Mouse (Mus musculus) ES-CJ7 (cell line): ENCODE measurements at regions not wholly inside any gene's neighbourhood (a gene's known extent, or its start where the extent isn't known, plus 50 kb on each side); places are given as distances from the start of the nearest gene placed in this dataset.
A peak's percentile ranks its signal among the peaks of the same experiment; 100 is the strongest.

Source experiments
- DNase-seq: peaks from one replicate; pipeline ENCODE4 v3.0.0; 2011; ENCODE audit warnings: low read depth, low spot score

DNA sequence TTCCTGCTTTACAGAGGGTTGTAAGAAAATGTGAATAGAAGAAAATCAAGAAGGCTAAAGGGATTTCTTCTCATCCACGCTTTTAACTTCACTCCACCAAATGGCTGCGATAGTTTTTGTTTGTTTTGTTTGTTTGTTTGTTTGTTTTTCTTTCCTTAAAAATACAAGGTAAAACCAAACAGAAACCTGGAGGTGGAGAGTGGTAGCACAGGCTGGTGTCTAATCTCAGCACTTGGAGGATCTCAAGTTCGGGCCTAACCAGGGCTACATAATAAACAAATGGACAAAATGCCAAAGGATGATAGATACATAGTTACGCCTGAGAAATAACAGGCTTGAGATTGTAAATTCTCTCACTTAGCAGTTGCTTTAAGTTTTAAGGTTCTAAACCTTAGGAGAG, 50.8 kb upstream of the Mboat1 start:
- DNase-seq: peak; percentile 25

DNA sequence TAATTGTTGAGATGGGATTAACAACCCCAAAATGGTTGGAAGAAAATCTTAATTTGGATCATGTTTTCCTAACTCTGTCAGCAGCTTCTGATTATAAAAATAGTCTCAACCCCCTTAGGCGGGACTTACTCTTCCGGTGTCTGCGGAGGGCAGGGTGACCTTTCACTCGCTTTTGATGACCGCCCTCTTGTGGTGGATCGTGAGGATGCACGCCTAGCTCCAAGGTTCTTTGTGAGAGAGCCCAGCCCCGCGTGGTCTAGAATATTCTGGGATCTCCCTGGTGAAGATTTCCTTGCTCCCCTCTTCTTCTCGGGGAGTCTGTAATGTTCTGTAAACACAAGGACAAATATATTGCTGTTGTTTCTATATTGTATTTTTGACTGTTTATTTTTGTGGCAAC, 51.3 kb upstream of the Mboat1 start:
- DNase-seq: peak; percentile 90

DNA sequence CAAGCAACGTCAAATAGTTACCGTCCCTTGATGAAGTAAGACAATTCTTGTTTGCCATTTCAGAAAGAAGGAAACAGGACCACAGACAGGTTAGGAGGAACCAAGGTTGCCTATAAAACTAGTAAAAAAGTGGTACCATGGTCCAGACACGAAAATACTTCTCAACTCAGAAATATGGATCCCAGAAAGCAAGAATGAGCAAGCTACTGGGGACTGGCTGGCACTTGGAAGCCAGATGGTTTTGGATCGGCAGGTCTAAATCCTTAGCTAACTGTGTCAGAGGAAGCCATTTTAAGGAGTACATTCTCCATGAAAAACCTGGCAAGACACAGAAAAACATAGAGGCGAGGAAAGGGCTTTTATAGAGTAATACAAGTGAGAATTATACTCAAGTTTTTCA, 51.9 kb upstream of the Mboat1 start:
- no peak for DNase-seq

DNA sequence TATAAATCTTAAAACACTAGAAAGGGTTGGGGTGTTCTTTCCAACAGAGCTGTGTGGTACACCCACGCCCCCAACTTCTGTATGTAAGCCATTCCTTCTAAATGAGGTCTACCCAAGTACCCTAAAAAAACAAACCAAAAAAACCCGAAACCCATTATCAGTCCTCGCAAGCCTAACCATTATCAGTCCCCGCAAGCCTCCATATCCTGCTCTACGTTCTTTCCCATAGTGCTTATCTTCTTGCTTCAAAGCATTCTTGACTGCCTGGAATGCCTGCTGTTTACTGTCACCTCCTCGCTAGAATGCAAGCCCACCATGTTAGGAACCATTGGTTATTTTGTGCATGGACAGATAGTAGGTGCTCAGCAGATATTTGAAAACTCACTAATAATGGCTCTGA, 52.3 kb upstream of the Mboat1 start:
- DNase-seq: no peak

DNA sequence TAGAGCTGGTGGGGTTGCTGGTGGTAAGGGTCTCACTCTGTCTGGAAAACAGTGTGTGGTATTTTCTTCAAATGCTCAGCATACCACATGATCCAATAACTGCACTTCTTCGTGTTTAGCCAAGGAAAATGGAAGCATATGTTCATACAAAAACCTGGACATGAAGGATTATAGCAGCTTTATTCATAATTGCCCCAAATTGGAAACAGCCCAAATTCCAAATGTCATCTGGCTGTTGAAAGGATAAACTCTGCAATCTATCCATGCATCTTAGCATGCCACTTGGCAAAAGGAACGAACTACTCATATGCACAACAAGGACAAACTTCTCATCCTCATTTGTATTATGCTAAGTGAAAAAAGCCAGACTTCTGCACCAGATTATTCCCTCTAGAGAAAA, 53.5 kb upstream of the Mboat1 start:
- DNase-seq: no peak

DNA sequence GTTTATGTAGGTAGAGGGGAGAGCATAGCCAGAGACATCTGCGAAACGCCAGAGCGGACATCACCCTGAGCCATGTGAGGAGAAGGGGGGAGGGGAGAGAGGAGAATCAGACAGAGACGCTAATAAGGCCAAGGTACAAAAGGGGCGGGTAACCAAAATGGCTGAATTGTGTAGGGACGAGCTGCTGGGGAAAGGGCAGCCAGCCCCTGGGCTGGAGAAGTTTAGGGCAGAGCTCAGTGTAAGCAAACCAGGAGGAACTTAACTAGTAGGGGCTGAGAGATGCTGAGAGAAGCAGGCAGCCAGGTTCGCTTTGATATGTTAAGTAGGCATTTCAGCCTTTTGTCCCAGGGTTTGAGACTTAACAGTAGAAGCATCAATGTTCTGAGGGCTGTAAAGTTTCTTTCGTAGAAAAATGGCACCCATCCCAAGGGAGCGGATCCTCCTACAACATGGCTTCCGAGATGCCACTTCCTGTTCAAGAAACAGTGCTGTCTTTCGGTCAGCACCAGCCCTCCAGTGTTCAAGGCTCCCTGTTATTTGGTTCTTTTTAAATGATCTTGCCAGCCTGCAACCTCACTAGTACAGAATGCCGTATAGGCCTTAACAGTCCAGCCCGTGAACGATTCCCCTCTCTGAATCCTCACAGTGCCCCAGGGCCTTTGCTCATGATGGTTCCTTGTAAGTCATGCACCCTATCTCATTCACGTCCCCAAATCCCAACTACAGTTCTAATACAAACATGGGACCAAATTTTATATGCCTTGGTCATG, 55.4 kb upstream of the Mboat1 start:
- peak; percentile 93 for DNase-seq

DNA sequence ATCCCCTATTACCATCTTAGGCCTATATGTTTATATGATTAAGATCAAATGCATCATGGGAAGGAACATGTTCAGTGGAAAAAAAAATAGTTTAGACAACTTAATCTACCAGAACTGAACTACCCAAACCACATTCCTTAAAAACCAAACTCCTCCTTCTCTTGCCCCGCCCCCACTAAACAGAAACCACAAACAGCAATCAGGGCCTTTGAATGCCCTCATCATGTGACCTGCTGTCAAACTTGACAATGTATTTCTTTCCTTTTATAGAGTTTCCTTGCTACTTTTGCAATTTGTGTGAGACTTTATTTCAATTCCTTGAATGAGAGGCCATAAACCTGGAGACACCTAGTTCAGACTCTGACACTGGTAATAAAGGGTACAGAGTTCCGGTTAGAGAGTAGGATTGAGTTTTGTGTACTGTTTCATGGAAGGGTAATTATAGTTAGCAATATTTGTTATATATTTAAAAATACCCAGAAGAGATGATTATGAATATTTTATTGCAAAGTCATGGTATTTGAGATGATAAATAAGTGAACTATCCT, 61.7 kb upstream of the Mboat1 start:
- DNase-seq: no peak

DNA sequence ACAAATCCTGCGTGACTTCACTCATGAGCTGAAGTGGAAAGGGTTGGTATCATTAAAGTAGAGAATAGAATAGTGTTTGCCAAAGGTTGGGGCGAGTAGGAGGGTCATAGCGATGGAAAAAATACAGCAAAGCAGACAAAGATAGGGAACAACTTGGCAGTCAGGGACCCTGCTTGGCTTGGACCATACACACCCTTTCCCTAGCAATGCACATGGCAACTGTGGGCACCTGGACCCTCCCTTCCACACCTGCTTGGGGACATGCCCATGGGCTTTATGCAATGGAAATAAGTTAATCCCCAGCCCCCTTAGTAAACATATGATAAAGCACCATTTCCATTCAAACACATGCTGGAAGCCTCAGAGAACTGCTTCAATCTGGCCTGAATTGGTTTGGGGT, 62.2 kb upstream of the Mboat1 start:
- DNase-seq: no peak

DNA sequence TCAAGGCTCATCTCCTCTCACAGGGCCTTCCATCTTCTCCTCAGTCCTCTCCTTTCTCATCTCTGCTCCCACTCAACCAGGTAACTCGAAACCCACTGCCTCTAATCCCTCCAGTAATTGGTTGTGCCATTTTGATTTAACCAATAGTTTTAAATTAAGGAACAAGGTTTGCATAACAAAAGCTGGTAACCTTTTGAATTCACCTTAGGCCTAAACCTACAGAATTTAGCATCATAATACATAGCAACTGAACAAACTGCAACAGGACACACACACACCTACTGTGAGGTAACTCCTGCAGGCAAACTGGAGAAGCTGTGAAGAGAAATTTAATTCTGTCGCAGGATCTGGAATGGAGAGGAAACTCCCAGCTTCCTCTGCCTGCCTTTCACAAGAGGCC, 66.9 kb upstream of the Mboat1 start:
- DNase-seq: peak; percentile 74

DNA sequence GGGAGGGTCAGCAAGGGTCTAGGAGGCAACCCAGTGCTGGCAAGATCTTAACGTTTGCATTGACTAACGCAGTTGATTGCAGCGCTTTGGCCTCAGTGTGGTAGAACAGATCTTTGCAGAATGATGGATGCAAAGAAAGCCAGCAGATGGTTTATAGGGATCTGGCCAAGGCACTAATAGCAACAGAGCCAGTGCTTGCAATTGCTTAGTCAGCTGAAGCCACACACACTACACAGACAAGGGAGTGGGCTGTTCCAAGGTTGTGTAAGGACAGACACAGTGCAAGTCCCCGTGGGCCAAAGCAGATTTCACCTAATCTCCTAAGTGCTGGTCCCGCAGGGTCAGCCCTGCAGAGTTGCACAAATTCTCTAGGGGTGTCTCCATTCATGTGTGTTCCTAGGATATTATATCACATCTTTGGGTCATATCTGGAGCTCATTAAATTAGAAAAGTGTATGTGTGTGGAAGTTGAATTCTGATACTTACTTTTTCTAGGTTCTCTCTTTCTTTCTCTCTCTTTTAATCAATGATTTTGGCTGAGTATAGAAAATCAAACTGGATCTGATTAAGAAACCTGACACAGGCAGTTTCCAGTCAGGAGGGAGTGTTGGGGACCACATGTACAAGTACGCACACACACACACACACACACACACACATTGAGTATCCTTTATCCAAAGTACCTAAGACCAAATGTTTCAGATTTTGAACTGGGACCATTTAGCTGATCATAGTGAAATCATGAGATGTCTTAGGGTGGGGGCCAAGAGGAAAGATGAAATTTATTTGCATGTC, 68.5 kb upstream of the Mboat1 start:
- no peak for DNase-seq

DNA sequence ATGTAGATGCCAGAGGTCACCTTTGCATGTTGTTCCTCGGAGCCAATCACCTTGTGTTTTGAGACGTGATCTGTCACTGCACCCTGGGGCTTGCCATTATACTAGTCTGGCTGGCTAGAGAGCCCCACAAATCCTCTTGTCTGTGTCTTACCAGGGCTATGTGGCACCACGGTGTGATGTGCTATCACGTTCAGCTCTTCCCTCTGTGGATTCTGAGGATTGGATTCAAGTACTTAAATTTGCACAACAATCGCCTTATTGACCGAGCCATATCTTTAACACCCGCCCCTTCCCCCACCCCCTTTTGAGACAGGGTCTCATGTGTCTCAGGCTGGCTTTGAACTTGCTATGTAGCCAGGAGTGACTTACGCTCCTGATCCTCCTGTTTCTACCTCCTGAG, 70.8 kb upstream of the Mboat1 start:
- peak; percentile 80 for DNase-seq

DNA sequence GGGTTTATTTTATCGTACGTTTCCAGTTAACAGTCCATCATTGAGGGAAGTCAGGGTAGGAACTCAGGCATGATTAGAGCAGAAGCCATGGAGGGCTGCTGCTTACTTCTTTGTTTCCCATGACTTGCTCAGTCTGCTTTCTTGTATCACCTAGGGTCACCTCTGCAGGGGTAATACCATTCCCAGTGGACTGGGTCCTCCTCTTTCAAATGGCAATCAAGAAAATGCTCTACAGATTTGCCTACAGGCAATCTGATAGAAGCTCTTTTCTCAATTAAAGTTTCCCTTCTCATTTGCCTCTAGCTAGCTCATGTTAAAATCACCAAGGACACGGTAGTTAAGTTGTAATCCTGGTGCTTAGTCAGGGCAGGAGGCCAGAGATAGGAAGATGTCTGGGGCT, 72.5 kb upstream of the Mboat1 start:
- DNase-seq: no peak

DNA sequence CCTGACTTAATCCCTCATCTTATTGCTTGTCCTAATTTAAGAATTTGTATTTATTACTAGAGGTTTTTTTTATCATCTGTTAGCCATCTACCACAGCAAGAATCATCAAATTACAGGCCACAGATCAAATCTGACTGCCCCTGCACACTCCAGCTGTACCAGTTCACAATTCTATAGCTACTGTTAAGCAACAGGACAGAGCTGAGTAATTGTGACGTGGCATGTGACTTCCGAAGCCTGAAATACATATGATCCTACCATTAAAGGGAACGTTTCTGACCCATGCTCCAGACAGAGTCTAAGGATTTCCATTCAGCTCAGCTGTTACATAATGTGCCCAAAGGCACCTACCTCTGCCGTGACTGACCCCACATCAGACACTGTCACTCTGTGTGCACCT, 74.0 kb upstream of the Mboat1 start:
- no peak for DNase-seq

DNA sequence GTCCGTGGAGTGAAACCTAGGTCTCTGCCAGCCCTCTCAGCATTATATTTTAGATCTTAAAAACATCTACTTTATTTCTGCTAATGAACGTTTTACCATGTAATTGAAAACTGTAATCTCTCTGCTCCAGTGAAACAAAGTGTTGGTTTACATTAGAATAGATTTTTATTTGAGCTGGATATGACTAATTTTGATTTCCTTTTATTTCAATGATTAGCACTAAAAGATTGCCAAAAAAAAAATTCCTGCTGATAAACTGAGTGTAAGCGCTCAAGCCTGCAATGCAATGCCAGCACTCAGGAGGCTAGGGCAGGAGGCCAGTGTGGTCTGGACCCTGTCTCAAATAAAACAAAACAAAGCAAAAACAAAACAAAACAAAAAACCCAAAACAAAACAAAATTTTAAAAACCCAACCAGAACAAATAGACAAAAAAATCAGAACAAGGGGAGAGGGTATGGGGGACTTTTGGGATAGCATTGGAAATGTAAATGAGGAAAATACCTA, 69.3 kb upstream of the E2f3 start:
- no peak for DNase-seq

DNA sequence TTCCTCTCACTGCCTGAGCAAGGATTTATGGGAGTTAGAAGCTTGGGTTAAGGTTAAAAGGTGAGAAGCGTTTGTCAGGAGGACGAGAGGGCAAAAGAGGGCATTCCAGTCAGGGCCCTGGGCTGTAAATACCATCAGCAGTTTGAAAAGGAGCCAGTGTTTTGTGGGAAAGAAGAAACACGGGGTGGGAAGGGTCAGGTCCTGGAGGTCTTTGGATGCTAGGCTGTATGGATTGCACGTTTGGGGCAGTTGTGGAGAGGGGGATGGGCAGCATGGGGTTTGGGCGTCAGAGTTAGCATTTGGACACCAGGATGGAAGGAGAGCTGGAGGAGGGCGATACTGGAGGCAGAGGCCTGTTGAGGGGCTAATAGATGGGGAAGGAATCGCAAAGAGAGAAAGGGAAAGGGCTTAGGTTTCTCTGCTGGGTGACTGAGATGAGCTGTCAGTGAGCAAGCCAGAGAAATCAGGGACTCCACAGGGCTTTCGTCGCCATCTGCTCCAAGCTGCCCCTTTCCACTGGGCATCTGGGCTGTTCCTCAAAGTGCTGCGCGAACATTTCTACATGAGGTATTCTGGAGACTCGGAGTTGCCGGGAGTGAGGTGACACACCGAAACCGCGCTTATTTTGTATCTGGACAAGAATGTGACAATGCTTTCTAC, 66.2 kb upstream of the E2f3 start:
- no peak for DNase-seq

DNA sequence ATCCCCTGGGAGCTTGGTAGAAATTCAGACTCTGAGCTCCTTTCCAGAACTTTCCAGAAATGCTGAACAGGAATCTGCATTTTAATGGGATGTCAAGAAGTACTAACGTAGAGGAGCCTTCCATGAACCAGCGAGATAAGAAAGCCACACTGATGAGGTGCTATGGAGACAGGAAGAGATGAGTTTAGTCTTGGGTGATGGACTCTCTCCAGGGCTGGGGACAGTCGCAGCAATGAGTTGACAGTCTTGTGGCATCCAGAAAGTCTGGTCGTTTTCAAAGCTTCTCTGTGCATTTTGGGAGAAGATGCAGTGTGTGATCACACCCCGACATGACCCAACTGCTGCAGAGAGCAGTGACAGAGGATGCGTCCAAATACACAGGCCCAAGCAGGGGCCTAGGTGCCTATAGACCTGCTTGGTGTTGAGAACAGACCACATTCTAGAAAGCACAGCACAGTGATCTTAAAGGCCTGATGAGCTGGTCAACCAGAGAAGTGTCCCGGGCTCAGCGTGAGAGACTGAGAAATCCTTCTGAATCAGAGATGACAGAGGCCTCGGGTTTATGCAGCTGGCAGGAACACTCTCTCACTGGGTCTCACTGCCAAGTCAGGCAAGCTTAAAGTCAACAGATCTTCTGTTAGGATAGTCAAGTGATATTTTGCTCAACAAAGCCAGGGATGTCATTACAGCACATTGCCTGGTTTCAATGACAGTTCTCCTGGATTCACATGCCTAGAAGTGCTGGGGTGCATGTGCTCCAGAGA, 65.1 kb upstream of the E2f3 start:
- no peak for DNase-seq

DNA sequence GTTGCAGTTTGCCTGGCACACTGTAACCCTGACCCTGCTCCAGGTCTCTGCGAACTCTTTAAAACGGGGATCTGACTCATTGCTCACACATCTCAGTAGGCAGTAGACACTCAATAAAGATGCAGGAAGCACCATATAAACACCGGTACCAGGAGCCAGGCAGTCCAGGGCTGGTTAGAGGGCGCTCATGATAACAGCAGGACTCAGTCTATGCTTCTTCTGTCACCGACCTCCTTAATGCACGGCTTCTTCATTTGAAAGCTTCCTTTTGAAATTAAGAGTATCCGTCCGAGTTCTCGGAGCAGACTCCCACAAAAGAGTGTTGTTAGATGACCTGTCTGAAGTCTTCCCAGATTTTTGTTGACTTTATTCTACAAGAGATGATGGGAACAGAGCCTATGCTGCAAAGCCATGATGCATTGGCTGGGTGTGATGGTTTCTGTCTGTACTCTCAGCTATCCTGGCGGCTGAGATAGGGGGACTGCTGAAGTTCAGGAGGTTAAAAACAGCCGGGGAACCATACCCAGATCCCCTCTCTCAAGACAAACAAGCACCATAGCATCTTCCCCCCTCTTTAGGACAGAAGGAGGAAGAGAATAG, 62.5 kb upstream of the E2f3 start:
- no peak for DNase-seq

DNA sequence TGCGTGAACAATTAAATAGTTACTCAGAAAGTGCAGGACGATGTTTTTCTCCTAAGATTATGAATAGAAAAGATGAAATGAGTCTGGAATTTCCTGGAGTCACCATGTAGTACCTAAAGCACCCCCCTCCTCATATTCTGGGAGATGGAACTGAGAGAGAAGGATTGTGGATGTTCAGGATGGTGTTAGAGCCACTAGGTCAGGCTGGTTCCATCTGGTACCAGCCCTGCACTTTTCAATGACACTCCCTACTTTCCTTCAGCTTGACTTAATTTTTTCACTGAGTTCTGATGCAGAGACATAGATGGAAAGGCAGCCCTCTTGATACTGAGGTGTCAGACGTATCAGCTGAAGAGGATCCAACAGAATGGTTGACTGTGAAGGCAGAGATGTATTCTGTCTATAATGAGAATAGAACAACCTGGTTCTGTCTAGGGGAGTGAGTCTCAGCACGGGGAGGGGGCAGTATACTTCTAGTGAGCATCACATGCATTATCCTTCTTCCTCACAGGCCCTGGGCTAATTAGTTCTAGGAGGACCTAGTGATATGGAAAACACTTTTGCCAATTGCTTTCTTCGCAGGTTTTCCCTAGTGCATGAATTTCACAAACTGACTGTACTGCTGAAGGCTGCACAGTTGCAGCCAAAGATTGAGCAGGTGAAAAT, 60.8 kb upstream of the E2f3 start:
- no peak for DNase-seq

DNA sequence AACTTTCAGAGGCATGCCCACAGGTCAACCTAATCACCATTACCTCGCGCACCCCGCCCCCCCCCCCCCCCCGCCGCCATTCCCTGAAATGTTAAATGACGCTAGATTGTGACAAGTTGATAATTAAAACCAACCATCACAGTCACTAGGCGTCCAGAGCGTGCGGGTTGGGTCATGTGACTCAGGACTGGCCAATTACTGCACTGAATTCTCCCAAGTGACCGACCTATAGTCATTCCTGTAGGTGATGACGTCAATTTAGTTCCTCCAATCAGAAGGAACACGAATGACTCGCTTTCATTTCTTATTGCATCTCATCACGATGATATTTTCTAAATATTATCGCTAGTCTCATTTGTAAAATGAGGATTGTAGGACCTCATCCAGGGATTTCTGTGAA, 60.2 kb upstream of the E2f3 start:
- DNase-seq: no peak

DNA sequence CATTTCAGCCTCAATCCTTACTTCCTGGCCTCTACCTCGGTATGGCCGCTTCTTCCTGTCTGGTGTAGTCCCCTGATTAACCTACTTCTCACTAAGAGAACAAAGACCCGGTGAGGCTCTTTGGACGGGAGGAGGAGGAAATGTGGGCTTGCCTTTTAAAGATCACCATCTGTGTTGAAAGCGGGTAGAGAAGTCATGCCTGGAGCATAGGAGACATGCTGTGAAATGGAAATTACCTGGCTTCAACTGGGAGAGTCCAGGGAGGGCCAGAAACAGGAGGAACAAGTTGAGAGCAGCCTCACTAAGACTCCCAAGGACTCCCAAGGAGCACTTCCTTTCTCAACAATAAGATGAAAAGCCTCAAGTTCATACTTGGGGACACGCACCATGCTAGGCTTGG, 59.4 kb upstream of the E2f3 start:
- peak; percentile 15 for DNase-seq

DNA sequence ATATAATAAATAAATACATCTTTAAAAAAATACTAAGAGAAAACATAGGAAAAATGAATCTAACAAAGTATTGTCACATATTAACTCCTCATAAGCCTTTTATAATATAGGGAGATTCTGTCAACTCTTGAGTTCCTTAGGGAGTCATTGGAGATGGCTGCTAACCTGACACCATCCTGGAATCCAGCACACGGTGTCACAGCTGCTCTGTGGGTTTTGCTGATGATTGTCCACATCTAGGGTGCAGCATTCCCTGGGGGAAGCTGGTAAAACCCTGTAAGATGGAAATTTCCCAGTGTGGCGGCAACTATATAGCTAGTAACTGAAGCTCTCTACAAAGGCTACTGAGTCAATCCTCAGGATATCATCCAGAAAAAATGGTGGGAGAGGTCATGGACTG, 58.9 kb upstream of the E2f3 start:
- DNase-seq: no peak
